Mouse (Mus musculus): ENCODE data around the gene Hes3. TPM values are rescaled to one million over a fixed set of nuclear protein-coding genes. Genes with fewer than 3 reads are reported as not detected.

Hes3 gene
- polyA plus RNA-seq, 1 experiment from 2014 or later, result 2.3 TPM

GRCm38 (mm10) chr4:152244545-152245522 lies 46.6 kb downstream of the Hes3 start:
- ATAC-seq (ENCODE audit: insufficient read depth, low FRiP score, low TSS enrichment) (no peak), DNase-seq (ENCODE audit: low spot score) (no peak)
- H3K4me2 ChIP-seq (ENCODE audit: low read depth), result no peak overlapping the region
- H3K36me3 ChIP-seq (ENCODE audit: control insufficient read depth, insufficient read depth, low read length), result no peaks in the 10 kb centered on the region; the same call in 1 of the 2 replicates
- H3K27me3 ChIP-seq (ENCODE audit: control insufficient read depth, insufficient read depth, low read length), result no peaks in the 10 kb centered on the region
- no peak overlapping the region for H3K9ac ChIP-seq (ENCODE audit: low read length)
- no peak overlapping the region for H3K27ac ChIP-seq (ENCODE audit: low read depth, low read length)
- H3K4me1 ChIP-seq (ENCODE audit: control insufficient read depth, insufficient read depth, low read length), result no peaks in the 10 kb centered on the region
- no peaks in the 10 kb centered on the region for H3K9me3 ChIP-seq (ENCODE audit: control insufficient read depth, low read length)
- H3K4me3 ChIP-seq (ENCODE audit: low read depth, low read length), result no peak overlapping the region
- WGBS, result 90% methylated on average over 11 of the region's 11 CpGs

GRCm38 (mm10) chr4:152243969-152244368 lies 47.5 kb downstream of the Hes3 start:
- Histone ChIP-seq H3K27me3 (ENCODE audit: control insufficient read depth, insufficient read depth, low read length) (no peaks in the 10 kb centered on the region), H3K4me2 (ENCODE audit: low read depth) (no peak overlapping the region), H3K4me1 (ENCODE audit: control insufficient read depth, insufficient read depth, low read length) (no peaks in the 10 kb centered on the region), H3K9me3 (ENCODE audit: control insufficient read depth, low read length) (no peaks in the 10 kb centered on the region), H3K4me3 (ENCODE audit: low read depth, low read length) (no peak overlapping the region), H3K36me3 (ENCODE audit: control insufficient read depth, insufficient read depth, low read length) (no peaks in the 10 kb centered on the region; the same call in 1 of the 2 replicates), H3K27ac (ENCODE audit: low read depth, low read length) (no peak overlapping the region), H3K9ac (ENCODE audit: low read length) (no peak overlapping the region)
- 89% methylated on average over 8 of the region's 8 CpGs for WGBS
- ATAC-seq (ENCODE audit: insufficient read depth, low FRiP score, low TSS enrichment) (no peak), DNase-seq (ENCODE audit: low spot score) (no peak)

- no peak for ATAC-seq (ENCODE audit: insufficient read depth, low FRiP score, low TSS enrichment)
- H3K27ac ChIP-seq (ENCODE audit: low read depth, low read length), result no peak overlapping the region
Observed at GRCm38 (mm10) chr4:152243241-152243891, 48.1 kb downstream of the Hes3 start.

GRCm38 (mm10) chr4:152239974-152240373 lies 51.5 kb downstream of the Hes3 start:
- no peaks in the 10 kb centered on the region for H3K9me3 ChIP-seq (ENCODE audit: control insufficient read depth, low read length)
- H3K4me1 ChIP-seq (ENCODE audit: control insufficient read depth, insufficient read depth, low read length), result no peaks in the 10 kb centered on the region
- ATAC-seq (ENCODE audit: insufficient read depth, low FRiP score, low TSS enrichment) (no peak), DNase-seq (ENCODE audit: low spot score) (no peak)
- H3K4me3 ChIP-seq (ENCODE audit: low read depth, low read length), result no peak overlapping the region
- no peak overlapping the region for H3K27ac ChIP-seq (ENCODE audit: low read depth, low read length)
- WGBS, result 84% methylated on average over 4 of the region's 4 CpGs
- no peak overlapping the region for H3K9ac ChIP-seq (ENCODE audit: low read length)
- H3K27me3 ChIP-seq (ENCODE audit: control insufficient read depth, insufficient read depth, low read length), result no peaks in the 10 kb centered on the region
- no peak overlapping the region for H3K4me2 ChIP-seq (ENCODE audit: low read depth)
- no peaks in the 10 kb centered on the region; the same call in 1 of the 2 replicates for H3K36me3 ChIP-seq (ENCODE audit: control insufficient read depth, insufficient read depth, low read length)

More at GRCm38 (mm10) chr4:152243241-152243891, 48.1 kb downstream of the Hes3 start:
- Histone ChIP-seq H3K9me3 (ENCODE audit: control insufficient read depth, low read length) (no peaks in the 10 kb centered on the region), H3K4me2 (ENCODE audit: low read depth) (no peak overlapping the region), H3K36me3 (ENCODE audit: control insufficient read depth, insufficient read depth, low read length) (no peaks in the 10 kb centered on the region; the same call in 1 of the 2 replicates), H3K4me3 (ENCODE audit: low read depth, low read length) (no peak overlapping the region), H3K4me1 (ENCODE audit: control insufficient read depth, insufficient read depth, low read length) (no peaks in the 10 kb centered on the region), H3K9ac (ENCODE audit: low read length) (no peak overlapping the region), H3K27me3 (ENCODE audit: control insufficient read depth, insufficient read depth, low read length) (no peaks in the 10 kb centered on the region)
- WGBS, result 94% methylated on average over 9 of the region's 9 CpGs
- DNase-seq (ENCODE audit: low spot score), result no peak

Other genes starting within 250 kb of the Hes3 start
- 7.2 and 7.3 TPM in 2 replicates for gene Plekhg5, start 219.2 kb downstream of the Hes3 start, polyA plus RNA-seq (2014; fragmentation: Nextera tagmentation; extraction: Ambion mirVana)
- 0.42 and 0.62 TPM in 2 replicates for gene Tnfrsf25, start 175.7 kb downstream of the Hes3 start, polyA plus RNA-seq (2014; fragmentation: Nextera tagmentation; extraction: Ambion mirVana)
- gene Espn, start 139.3 kb downstream of the Hes3 start, polyA plus RNA-seq (2014; fragmentation: Nextera tagmentation; extraction: Ambion mirVana), result 0.48 and 1.1 TPM in 2 replicates
- gene Hes2, start 132.8 kb downstream of the Hes3 start, polyA plus RNA-seq (2014; fragmentation: Nextera tagmentation; extraction: Ambion mirVana), result 2.9 and 3.5 TPM in 2 replicates
- 159 and 173 TPM in 2 replicates for gene Acot7, start 113.5 kb downstream of the Hes3 start, polyA plus RNA-seq (2014; fragmentation: Nextera tagmentation; extraction: Ambion mirVana)
- 8.3 and 8.9 TPM in 2 replicates for gene Gpr153, start 17.4 kb downstream of the Hes3 start, polyA plus RNA-seq (2014; fragmentation: Nextera tagmentation; extraction: Ambion mirVana)
- 27.1 and 31.3 TPM in 2 replicates for gene Icmt, start 5.6 kb upstream of the Hes3 start, polyA plus RNA-seq (2014; fragmentation: Nextera tagmentation; extraction: Ambion mirVana)
- 2.1 and 2.2 TPM in 2 replicates for gene Rnf207, start 27.3 kb upstream of the Hes3 start, polyA plus RNA-seq (2014; fragmentation: Nextera tagmentation; extraction: Ambion mirVana)
- gene Rpl22, start 34.1 kb upstream of the Hes3 start, polyA plus RNA-seq (2014; fragmentation: Nextera tagmentation; extraction: Ambion mirVana), result 311 and 312 TPM in 2 replicates
- gene Chd5, start 47.0 kb upstream of the Hes3 start, polyA plus RNA-seq (2014; fragmentation: Nextera tagmentation; extraction: Ambion mirVana), result 0.20 and 0.31 TPM in 2 replicates
- gene Nphp4, start 185.0 kb upstream of the Hes3 start, polyA plus RNA-seq (2014; fragmentation: Nextera tagmentation; extraction: Ambion mirVana), result 4.6 and 5.0 TPM in 2 replicates
- 8.5 and 8.6 TPM in 2 replicates for gene Kcnab2, start 186.2 kb upstream of the Hes3 start, polyA plus RNA-seq (2014; fragmentation: Nextera tagmentation; extraction: Ambion mirVana)

All from neural tube, embryonic 11.5 days (tissue).